Mouse (Mus musculus): ENCODE data around the gene Acadvl. TPM values are rescaled to one million over a fixed set of nuclear protein-coding genes. Genes with fewer than 3 reads are reported as not detected.
A peak's percentile ranks its signal among the peaks of the same experiment; 100 is the strongest.

Acadvl gene
- total and polyA plus RNA-seq, 3 experiments, result 92.5 to 123 TPM; not detected in 1

DNA sequence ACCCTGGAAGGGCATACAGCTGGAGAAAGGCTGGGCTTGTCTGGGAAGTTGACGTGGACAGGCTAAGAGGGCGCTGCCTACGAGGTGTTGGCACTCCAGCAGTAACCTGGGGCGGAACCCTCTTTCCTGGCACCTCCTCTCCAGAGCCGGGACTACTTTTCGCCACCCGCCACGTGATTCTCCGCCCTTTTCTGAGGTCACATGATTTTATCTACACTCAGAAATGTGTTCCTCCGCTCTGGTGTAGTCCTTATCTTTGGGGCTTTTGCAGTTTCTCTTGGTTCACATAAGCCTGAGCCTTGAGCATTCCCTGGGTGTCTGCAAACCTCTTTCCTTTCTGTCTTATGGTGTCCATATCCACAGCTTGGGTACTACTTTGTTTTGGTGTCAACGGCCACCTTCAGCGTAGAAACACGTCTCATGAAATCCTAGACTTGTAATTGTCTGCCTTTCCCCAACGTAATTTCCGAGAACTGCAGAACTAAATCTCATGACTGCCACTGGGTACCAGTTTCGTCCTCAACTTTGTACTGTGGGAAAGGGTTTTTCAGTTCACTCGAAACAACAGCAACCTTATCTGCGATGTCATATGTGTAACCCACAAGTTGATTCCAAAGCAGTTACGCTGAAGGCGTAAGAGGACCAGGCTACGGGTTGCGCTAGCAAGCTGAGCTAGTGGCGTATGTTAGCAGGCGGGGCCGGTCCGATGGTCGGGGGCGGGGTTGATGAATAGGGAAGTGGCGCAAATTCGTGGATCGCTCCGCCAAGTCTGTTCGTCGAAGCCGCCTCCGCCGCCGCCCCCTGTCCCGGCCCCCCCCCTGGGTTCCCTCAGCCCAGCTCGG is 24.1 kb downstream of the Acadvl start, which contains the start of gene Gabarap:
TSS of gene Gabarap (plus strand) at position 294 of the 842 bp plus-strand sequence.
- Histone ChIP-seq H3K4me1 (ENCODE audit: control insufficient read depth in 1 of 2, insufficient read depth in 2 of 2, low read length in 2 of 2) (peaks cover 0 to 14% of the 10 kb centered on the region in 2 experiments; a peak in 2 of 4 replicates), H3K27ac (ENCODE audit: control insufficient read depth, low read depth, low read length) (peak within 1 kb of the TSS; percentile 97), H3K4me3 (ENCODE audit: control insufficient read depth in 1 of 2, insufficient read depth in 1 of 2, low read depth in 2 of 2, low read length in 2 of 2) (peak within 1 kb of the TSS; percentile 48 to 83), H3K79me2 (ENCODE audit: control insufficient read depth, insufficient read depth, low read length, poor library complexity) (peaks cover 18% of the 10 kb centered on the region), H3K27me3 (ENCODE audit: control insufficient read depth in 1 of 2, insufficient read depth in 2 of 2, low read length in 2 of 2) (no peaks in the 10 kb centered on the region), H3K9ac (ENCODE audit: control insufficient read depth, low read depth, low read length, poor library complexity, severe bottlenecking) (peak within 1 kb of the TSS; percentile 86), H3K9me3 (replicated peaks; ENCODE audit: insufficient read depth, low read length) (no peaks in the 10 kb centered on the region), H3K36me3 (ENCODE audit: control insufficient read depth in 1 of 2, insufficient read depth in 2 of 2, low read length in 2 of 2) (peaks cover 0 to 16% of the 10 kb centered on the region in 2 experiments; a peak in 2 of 4 replicates)
- TF ChIP-seq POLR2AphosphoS2 (IDR thresholded peaks at IDR 0.05; ENCODE audit: low read length) (peak; percentile 99), POLR2AphosphoS5 (IDR thresholded peaks at IDR 0.05; ENCODE audit: borderline replicate concordance, low read depth, low read length) (peak; percentile 80), ZMIZ1 (IDR thresholded peaks at IDR 0.05; ENCODE audit: low read depth, low read length) (peak; percentile 80; the same call in 1 of the 2 replicates), SIN3A (IDR thresholded peaks at IDR 0.05; ENCODE audit: low read length) (peak; percentile 99), HCFC1 (IDR thresholded peaks at IDR 0.05; ENCODE audit: low read depth, low read length) (peak; percentile 86), ZNF384 (IDR thresholded peaks at IDR 0.05; ENCODE audit: low read depth, low read length) (no peak), CTCF (IDR thresholded peaks at IDR 0.05 in 2 of 3, conservative IDR thresholded peaks at IDR 0.05 in 1 of 3; ENCODE audit: control insufficient read depth in 1 of 3, insufficient read depth in 1 of 3, low read depth in 2 of 3, low read length in 3 of 3, poor library complexity in 1 of 3, severe bottlenecking in 1 of 3) (0 out of 6 replicates have a peak, but pooled peaks of 1 of the 3 experiments have one; percentile 0), ETS1 (IDR thresholded peaks at IDR 0.05; ENCODE audit: low read depth, low read length) (peak; percentile 81; the same call in 1 of the 2 replicates), USF2 (IDR thresholded peaks at IDR 0.05; ENCODE audit: borderline replicate concordance in 1 of 2, insufficient read depth in 1 of 2, low read depth in 1 of 2, low read length in 2 of 2) (peak; percentile 83 to 97), TCF12 (IDR thresholded peaks at IDR 0.05; ENCODE audit: low read depth, low read length) (0 out of 2 replicates have a peak, but pooled peaks have one; percentile 47), MYB (IDR thresholded peaks at IDR 0.05; ENCODE audit: low read depth, low read length) (peak; percentile 37; the same call in 1 of the 2 replicates), MYC (IDR thresholded peaks at IDR 0.05; ENCODE audit: low read depth, low read length) (peak; percentile 96), MXI1 (IDR thresholded peaks at IDR 0.05; ENCODE audit: low read depth, low read length) (peak; percentile 94), TAL1 (IDR thresholded peaks at IDR 0.05; ENCODE audit: low read length) (peak; percentile 23; the same call in 1 of the 2 replicates), MEF2A (IDR thresholded peaks at IDR 0.05; ENCODE audit: extremely low read depth, insufficient replicate concordance, low read depth, low read length, poor library complexity, severe bottlenecking) (no peak), BHLHE40 (IDR thresholded peaks at IDR 0.05; ENCODE audit: borderline replicate concordance, low read depth, low read length) (peak; percentile 95), EP300 (IDR thresholded peaks at IDR 0.05; ENCODE audit: low read depth in 1 of 2, low read length in 2 of 2) (peak in 1 of 2 experiments; percentile 54; a peak in 2 of 4 replicates), ELF1 (IDR thresholded peaks at IDR 0.05; ENCODE audit: low read depth, low read length) (peak; percentile 73), MAX (IDR thresholded peaks at IDR 0.05; ENCODE audit: low read length) (peak; percentile 98), ZC3H11A (IDR thresholded peaks at IDR 0.05; ENCODE audit: low read depth, low read length) (no peak), KAT2A (conservative IDR thresholded peaks at IDR 0.05; ENCODE audit: low read depth, low read length) (peak; percentile 88), CHD2 (IDR thresholded peaks at IDR 0.05; ENCODE audit: low read length) (peak; percentile 25; the same call in 1 of the 2 replicates), MAZ (IDR thresholded peaks at IDR 0.05; ENCODE audit: low read depth, low read length) (no peak), USF1 (IDR thresholded peaks at IDR 0.05; ENCODE audit: low read depth, low read length) (peak; percentile 99), RCOR1 (IDR thresholded peaks at IDR 0.05; ENCODE audit: low read depth, low read length) (no peak), POLR2A (IDR thresholded peaks at IDR 0.05; ENCODE audit: control insufficient read depth in 1 of 2, insufficient read depth in 1 of 2, low read depth in 1 of 2, low read length in 2 of 2, poor library complexity in 1 of 2) (peak in 1 of 2 experiments; percentile 74; a peak in 2 of 4 replicates), TBP (IDR thresholded peaks at IDR 0.05; ENCODE audit: low read depth, low read length) (peak; percentile 81), GATA1 (IDR thresholded peaks at IDR 0.05; ENCODE audit: low read depth, low read length) (peak; percentile 97), SMC3 (IDR thresholded peaks at IDR 0.05; ENCODE audit: low read depth, low read length) (no peak), UBTF (IDR thresholded peaks at IDR 0.05; ENCODE audit: borderline replicate concordance, insufficient read depth, low read depth, low read length) (no peak)
- DNase-seq (ENCODE audit: low read depth, low spot score), result peak; percentile 100
